Mouse (Mus musculus): Measurements from ENCODE around the gene Mpp3. TPM values are rescaled to one million over a fixed set of nuclear protein-coding genes. Genes with fewer than 3 reads are reported as not detected.

Mpp3 gene
- polyA plus RNA-seq, 1 experiment from 2014 or later = 3.4 TPM

DNA sequence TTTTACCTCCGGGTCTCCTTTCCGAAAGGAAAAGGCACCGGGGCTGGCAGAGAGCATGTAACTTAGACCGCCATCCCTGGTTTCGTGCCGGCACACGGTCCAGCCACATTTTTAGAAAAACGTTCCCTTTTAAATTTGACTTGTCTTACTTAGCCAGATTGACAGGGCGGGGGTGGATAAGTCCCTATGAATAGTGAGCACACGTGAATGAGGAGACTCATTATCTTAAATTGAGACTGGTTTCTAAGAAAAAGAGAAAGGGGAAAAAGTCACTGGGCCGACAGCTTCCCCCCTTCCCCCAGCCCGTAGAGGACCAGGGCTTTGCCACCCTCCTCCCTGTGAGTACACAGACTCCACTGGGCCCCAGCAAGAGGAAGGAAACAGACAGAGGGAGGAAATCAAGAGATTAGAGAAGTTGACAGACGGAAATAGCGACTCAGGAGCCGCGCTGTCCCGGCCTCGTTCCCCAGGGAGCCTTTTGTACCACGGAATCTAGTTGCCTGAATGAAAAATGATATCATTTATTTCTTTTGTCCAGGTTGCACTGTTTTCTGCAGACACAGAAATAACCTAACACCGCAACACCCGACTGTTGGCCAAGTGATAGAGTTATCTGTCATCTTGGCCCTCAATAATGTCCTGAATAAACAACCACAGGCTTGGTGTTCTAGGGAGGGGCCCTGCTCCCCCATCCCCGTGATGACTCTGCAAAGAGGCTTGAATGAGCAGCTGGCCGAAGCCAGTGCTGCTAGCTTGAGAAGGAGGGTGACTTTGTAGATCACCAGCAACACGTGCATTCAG, 75.5 kb downstream of the Mpp3 start:
- DNase-seq (ENCODE audit: low spot score) (peak; percentile 27), ATAC-seq (ENCODE audit: low FRiP score, low TSS enrichment) (peak; percentile 62; the same call in 1 of the 2 replicates)
- WGBS = 19% methylated on average over 24 of the region's 24 CpGs
- Histone ChIP-seq H3K27ac (replicated peaks) (no peak overlapping the region), H3K4me3 (ENCODE audit: low read depth, low read length) (0 out of 2 replicates have a peak overlapping the region, but pooled peaks have one; percentile 6), H3K9ac (ENCODE audit: low read length) (no peak overlapping the region), H3K4me2 (replicated peaks; ENCODE audit: low read depth) (peak overlapping the region; percentile 31; the same call in 1 of the 2 replicates), H3K4me1 (replicated peaks; ENCODE audit: control insufficient read depth, insufficient read depth) (peaks cover 12% of the 10 kb centered on the region), H3K27me3 (ENCODE audit: control insufficient read depth, insufficient read depth, low read length) (no peaks in the 10 kb centered on the region), H3K36me3 (ENCODE audit: control insufficient read depth, insufficient read depth, low read length) (no peaks in the 10 kb centered on the region), H3K9me3 (ENCODE audit: control insufficient read depth, low read length) (no peaks in the 10 kb centered on the region)
- TF ChIP-seq EP300 (optimal IDR thresholded peaks at IDR 0.05) (no peak), CTCF (IDR thresholded peaks at IDR 0.05; ENCODE audit: low read depth) (no peak)

DNA sequence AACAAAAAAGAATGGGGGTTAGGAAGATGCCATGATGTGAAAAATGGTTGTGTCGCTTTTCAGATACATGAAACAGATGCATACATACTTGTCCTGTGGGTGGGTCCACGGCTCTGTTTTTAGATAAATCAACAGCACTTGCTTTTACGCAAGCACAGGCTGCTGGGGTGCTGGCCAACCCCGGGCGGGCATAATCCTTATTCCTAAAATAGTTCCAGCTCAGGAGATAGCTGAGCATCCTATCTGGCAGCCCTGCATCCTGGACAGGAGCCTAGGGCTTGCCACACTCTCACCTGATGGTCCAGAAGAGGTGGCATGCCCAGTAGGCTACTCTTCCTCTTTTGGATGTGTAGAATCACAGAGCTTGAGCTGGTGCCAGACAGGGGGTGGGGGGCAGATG, 78.2 kb downstream of the Mpp3 start:
- Histone ChIP-seq H3K9ac (ENCODE audit: low read length) (no peak overlapping the region), H3K4me2 (replicated peaks; ENCODE audit: low read depth) (no peak overlapping the region), H3K4me1 (replicated peaks; ENCODE audit: control insufficient read depth, insufficient read depth) (peaks cover 12% of the 10 kb centered on the region), H3K27ac (replicated peaks) (no peak overlapping the region), H3K36me3 (ENCODE audit: control insufficient read depth, insufficient read depth, low read length) (no peaks in the 10 kb centered on the region), H3K27me3 (ENCODE audit: control insufficient read depth, insufficient read depth, low read length) (no peaks in the 10 kb centered on the region), H3K4me3 (ENCODE audit: low read depth, low read length) (no peak overlapping the region), H3K9me3 (ENCODE audit: control insufficient read depth, low read length) (no peaks in the 10 kb centered on the region)
- 66% methylated on average over 5 of the region's 5 CpGs for WGBS
- TF ChIP-seq CTCF (IDR thresholded peaks at IDR 0.05; ENCODE audit: low read depth) = no peak
- no peak for TF ChIP-seq EP300 (optimal IDR thresholded peaks at IDR 0.05)
- ATAC-seq (ENCODE audit: low FRiP score, low TSS enrichment) = no peak
- DNase-seq (ENCODE audit: low spot score) = no peak

Other genes starting within 250 kb of the Mpp3 start
- 1.8 and 2.0 TPM in 2 replicates for gene Etv4, start 243.1 kb downstream of the Mpp3 start, polyA plus RNA-seq (2015; fragmentation: Nextera tagmentation; extraction: Ambion mirVana)
- 2.8 and 3.0 TPM in 2 replicates for gene Meox1, start 134.1 kb downstream of the Mpp3 start, polyA plus RNA-seq (2015; fragmentation: Nextera tagmentation; extraction: Ambion mirVana)
- gene Sost, start 61.4 kb downstream of the Mpp3 start, polyA plus RNA-seq (2015; fragmentation: Nextera tagmentation; extraction: Ambion mirVana) = 0.08 TPM in 1 of 2 replicates, not detected in the other
- not detected in 2 replicates for gene Cfap97d1, start 44.2 kb downstream of the Mpp3 start, polyA plus RNA-seq (2015; fragmentation: Nextera tagmentation; extraction: Ambion mirVana)
- 21.7 and 22.8 TPM in 2 replicates for gene Dusp3, start 41.4 kb downstream of the Mpp3 start, polyA plus RNA-seq (2015; fragmentation: Nextera tagmentation; extraction: Ambion mirVana)
- 3.0 and 3.4 TPM in 2 replicates for gene Cd300lg, start 13.0 kb upstream of the Mpp3 start, polyA plus RNA-seq (2015; fragmentation: Nextera tagmentation; extraction: Ambion mirVana)
- gene Mpp2, start 60.1 kb upstream of the Mpp3 start, polyA plus RNA-seq (2015; fragmentation: Nextera tagmentation; extraction: Ambion mirVana) = 2.8 and 3.4 TPM in 2 replicates
- gene Ppy, start 72.9 kb upstream of the Mpp3 start, polyA plus RNA-seq (2015; fragmentation: Nextera tagmentation; extraction: Ambion mirVana) = 3.3 and 5.4 TPM in 2 replicates
- 63.0 and 64.3 TPM in 2 replicates for gene Pyy, start 79.4 kb upstream of the Mpp3 start, polyA plus RNA-seq (2015; fragmentation: Nextera tagmentation; extraction: Ambion mirVana)
- 0.07 TPM in 1 of 2 replicates, not detected in the other for gene Nags, start 117.1 kb upstream of the Mpp3 start, polyA plus RNA-seq (2015; fragmentation: Nextera tagmentation; extraction: Ambion mirVana)
- gene Tmem101, start 127.9 kb upstream of the Mpp3 start, polyA plus RNA-seq (2015; fragmentation: Nextera tagmentation; extraction: Ambion mirVana) = 13.8 and 14.5 TPM in 2 replicates
- gene Lsm12, start 156.8 kb upstream of the Mpp3 start, polyA plus RNA-seq (2015; fragmentation: Nextera tagmentation; extraction: Ambion mirVana) = 70.0 and 99.4 TPM in 2 replicates
- gene G6pc3, start 161.2 kb upstream of the Mpp3 start, polyA plus RNA-seq (2015; fragmentation: Nextera tagmentation; extraction: Ambion mirVana) = 19.2 and 19.4 TPM in 2 replicates
- gene Hdac5, start 201.7 kb upstream of the Mpp3 start, polyA plus RNA-seq (2015; fragmentation: Nextera tagmentation; extraction: Ambion mirVana) = 33.8 and 43.3 TPM in 2 replicates
- 2.2 and 2.7 TPM in 2 replicates for gene BC030867, start 220.4 kb upstream of the Mpp3 start, polyA plus RNA-seq (2015; fragmentation: Nextera tagmentation; extraction: Ambion mirVana)
- 0.04 TPM in 1 of 2 replicates, not detected in the other for gene Asb16, start 240.3 kb upstream of the Mpp3 start, polyA plus RNA-seq (2015; fragmentation: Nextera tagmentation; extraction: Ambion mirVana)

Measured in stomach, postnatal 0 days (tissue).